Mouse (Mus musculus) layer of hippocampus, adult 11-12 months (tissue): ENCODE measurements around the gene Gsx1.

Experiments
- DNase-seq: peaks from one replicate; pipeline ENCODE4 v3.0.0; 2022; ENCODE audit warnings: low spot score

Gsx1 gene

GRCm38 (mm10) chr5:147188571-147188975 is at the start of gene Gsx1:
TSS of gene Gsx1 (plus strand) at chr5:147188696.
- peak; percentile 27 for DNase-seq

- DNase-seq = no peak
Measured at GRCm38 (mm10) chr5:147147340-147147739, 41.2 kb upstream of the Gsx1 start.

GRCm38 (mm10) chr5:147154806-147155371 is 33.6 kb upstream of the Gsx1 start:
- no peak for DNase-seq

GRCm38 (mm10) chr5:147155449-147156133 is 32.9 kb upstream of the Gsx1 start:
- no peak for DNase-seq

GRCm38 (mm10) chr5:147156376-147156775 is 32.1 kb upstream of the Gsx1 start:
- no peak for DNase-seq

GRCm38 (mm10) chr5:147157441-147157840 is 31.1 kb upstream of the Gsx1 start:
- no peak for DNase-seq

- no peak for DNase-seq
Measured at GRCm38 (mm10) chr5:147159320-147159719, 29.2 kb upstream of the Gsx1 start.

GRCm38 (mm10) chr5:147159792-147160191 is 28.7 kb upstream of the Gsx1 start:
- DNase-seq = no peak

GRCm38 (mm10) chr5:147165060-147165459 is 23.4 kb upstream of the Gsx1 start:
- DNase-seq = no peak

- no peak for DNase-seq
Measured at GRCm38 (mm10) chr5:147170088-147170487, 18.4 kb upstream of the Gsx1 start.

GRCm38 (mm10) chr5:147174046-147174445 is 14.4 kb upstream of the Gsx1 start:
- DNase-seq = no peak

GRCm38 (mm10) chr5:147185174-147185915 is 3.2 kb upstream of the Gsx1 start:
- no peak for DNase-seq

GRCm38 (mm10) chr5:147186001-147186431 is 2.5 kb upstream of the Gsx1 start:
- DNase-seq = peak; percentile 14

- DNase-seq = no peak
Measured at GRCm38 (mm10) chr5:147186781-147187551, 1.5 kb upstream of the Gsx1 start.

- no peak for DNase-seq
Measured at GRCm38 (mm10) chr5:147187552-147188170, 835 bp upstream of the Gsx1 start.

GRCm38 (mm10) chr5:147189156-147189555 is 660 bp downstream of the Gsx1 start:
- DNase-seq = no peak

- no peak for DNase-seq
Measured at GRCm38 (mm10) chr5:147189836-147190602, 1.5 kb downstream of the Gsx1 start.

GRCm38 (mm10) chr5:147190885-147191284 is 2.4 kb downstream of the Gsx1 start:
- DNase-seq = no peak

- no peak for DNase-seq
Measured at GRCm38 (mm10) chr5:147191801-147192575, 3.5 kb downstream of the Gsx1 start.

- DNase-seq = no peak
Measured at GRCm38 (mm10) chr5:147192576-147192960, 4.1 kb downstream of the Gsx1 start.
